Mouse (Mus musculus): Measurements from ENCODE around the gene Glrb.

Gene Glrb

GRCm38 (mm10) chr3:80823975-80824374 is 89.5 kb downstream of the Glrb start:
- no peak for DNase-seq (ENCODE audit: low spot score in 2 of 2)

GRCm38 (mm10) chr3:80818619-80819018 is 94.8 kb downstream of the Glrb start:
- no peak for DNase-seq (ENCODE audit: low spot score in 2 of 2)

DNA sequence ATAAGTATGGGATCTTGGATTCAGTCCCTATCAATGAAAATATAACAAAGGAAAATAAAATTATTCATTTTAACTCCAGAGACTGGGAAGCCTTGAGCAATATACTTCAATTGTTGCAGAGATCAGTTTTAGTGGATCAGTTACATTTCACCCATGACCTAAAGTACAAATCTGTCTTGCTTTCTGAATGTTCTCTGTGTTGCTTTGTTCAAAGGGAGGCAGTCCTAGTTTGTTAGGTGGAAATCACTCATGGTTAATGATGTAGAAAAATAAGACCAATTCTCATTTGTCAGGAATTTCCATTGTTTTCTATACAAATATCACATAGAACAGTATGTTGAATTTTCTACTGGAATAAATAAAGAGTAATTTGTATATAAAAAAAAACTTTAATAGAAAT is 99.7 kb downstream of the Glrb start:
- no peak for DNase-seq (ENCODE audit: low spot score in 2 of 2)

DNA sequence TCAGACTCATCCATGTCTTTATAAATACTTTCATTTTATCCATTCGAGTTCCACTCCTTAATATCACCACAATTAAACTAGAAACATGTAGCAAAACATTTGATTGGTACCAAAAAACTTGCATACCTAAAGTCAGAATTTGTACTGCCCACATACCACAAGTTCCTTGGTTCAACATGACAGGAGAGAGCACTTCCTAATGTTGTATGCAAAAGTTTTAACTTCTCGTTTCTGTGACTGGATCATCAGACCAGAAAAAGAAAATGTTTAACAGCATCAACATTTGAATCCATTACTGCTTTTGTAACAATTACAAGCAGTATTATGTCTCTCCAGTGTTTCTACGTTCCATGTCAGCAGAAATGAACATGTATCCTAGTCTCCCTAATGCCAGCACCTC is 101.2 kb downstream of the Glrb start:
- no peak for DNase-seq (ENCODE audit: low spot score in 2 of 2)

- peak in 1 of 2 experiments; percentile 11 for DNase-seq (ENCODE audit: low spot score in 2 of 2)
These were observed 108.1 kb downstream of the Glrb start for GRCm38 (mm10) chr3:80805327-80805726.

DNA sequence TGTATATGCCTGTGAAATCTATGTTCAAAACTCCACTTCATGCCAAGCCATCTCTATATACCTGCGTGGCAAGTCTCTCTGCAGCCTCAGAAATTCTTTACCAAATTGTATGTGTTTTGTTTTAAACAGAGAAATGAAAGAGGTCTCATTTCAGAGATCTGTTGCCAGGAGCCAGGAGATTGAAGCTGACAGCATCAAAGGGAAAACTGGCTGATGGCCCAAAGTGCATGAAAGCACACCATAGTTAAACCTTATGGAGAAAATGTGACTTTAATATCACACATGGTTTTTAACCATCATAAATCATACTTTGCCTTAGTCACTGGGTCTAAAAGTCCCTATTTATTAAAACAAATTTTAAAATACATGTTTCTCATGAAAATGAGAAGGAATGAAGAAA is 109.6 kb downstream of the Glrb start:
- DNase-seq (ENCODE audit: low spot score in 2 of 2): no peak

DNA sequence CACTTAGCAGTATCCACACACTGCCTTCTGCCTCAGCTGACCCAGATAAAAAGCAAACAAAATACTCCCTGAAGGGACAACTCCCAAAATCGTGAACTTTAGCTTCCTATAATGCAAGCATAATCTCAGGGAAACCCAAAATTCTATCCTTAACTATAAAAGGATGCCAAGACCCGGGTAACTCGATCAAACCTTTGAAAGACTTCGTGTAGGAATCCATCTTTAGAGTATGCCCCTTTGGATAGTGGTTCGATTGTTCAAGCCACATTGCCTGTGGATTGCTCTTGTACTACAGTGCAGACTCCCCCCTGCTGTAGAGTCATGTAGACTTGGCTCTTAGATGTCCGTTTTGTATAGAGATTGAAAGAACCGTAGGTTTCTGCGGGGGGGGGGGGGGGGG is 110.2 kb downstream of the Glrb start:
- DNase-seq (ENCODE audit: low spot score in 2 of 2): no peak

GRCm38 (mm10) chr3:80802596-80803081 is 110.8 kb downstream of the Glrb start, which contains the start of gene Gria2:
Gria2 (minus strand) TSS chr3:80802835.
- peak; percentile 68 to 88 for DNase-seq (ENCODE audit: low spot score in 2 of 2)

- no peak for DNase-seq (ENCODE audit: low spot score in 2 of 2)
These were observed 111.6 kb downstream of the Glrb start for GRCm38 (mm10) chr3:80801827-80802310.

DNA sequence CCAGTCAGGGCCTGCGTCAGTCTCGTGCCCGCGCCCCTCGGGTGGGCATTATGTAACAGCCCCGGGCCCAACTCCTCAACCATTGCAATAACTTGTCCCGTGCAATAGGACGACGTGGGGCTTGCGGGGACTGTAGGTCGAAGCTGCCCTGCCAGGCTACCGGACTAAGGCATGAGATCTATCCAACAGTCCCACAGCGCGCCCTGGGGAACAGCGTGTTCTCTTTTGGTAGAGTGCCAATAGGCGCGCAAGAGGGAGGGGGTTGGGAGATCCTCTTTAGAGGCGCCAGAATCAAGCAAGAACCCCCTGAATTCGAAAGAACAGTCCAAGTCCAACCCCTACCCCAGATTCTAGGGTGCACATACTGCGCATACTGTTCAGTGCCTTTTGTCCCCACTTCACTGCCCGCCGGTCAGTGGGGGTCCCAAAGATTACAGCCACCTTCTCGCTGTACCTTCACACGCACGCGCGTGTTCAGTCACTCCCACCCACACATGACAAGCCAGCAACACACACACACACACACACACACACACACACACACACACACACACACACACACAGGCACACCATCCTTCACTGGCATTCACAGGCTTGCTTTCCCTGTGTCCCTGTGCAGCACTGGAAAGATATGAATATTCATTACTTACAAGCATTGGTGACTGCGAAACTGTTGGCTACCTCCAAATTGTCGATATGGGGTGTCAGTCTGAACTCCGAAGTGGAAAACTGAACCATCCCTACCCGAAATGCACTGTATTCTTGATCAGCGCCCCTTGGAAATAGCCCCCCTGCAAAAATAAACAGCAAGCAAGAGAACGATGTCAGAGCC is 112.2 kb downstream of the Glrb start:
- DNase-seq (ENCODE audit: low spot score in 2 of 2): peak; percentile 36 to 52

DNA sequence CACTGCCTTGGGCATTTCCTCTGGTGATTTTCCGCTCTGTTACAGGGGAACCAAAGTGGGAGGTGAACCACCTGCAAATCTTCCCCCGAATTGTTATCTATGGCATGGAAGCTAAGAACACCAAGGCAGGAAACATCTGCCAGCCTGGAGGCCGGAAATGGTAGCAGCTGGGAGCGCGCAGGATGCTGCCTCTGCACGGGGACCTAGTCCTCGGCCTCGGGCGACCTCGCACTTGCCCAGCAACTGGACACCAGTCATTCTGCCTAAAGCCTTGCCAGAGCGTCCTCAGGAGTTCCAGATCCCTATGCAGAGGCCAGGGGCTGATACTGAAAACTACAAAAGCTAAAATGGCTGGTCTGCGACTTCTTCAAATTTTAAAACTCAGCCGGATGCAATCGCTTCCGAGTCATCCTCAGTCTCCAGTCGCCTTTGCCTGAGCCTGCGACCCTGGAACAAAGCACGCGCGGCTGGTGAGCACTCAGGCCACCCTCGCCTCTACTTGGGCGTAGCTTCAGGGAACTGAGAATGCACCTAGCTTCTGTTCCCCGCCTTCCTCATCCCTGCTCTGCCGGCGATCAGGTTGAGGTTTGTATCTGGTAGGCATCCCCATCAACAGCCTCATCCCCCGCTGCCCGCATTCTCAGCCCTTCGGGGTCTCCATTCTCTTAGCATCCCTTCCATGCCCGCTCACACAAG is 113.0 kb downstream of the Glrb start:
- DNase-seq (ENCODE audit: low spot score in 2 of 2): peak in 1 of 2 experiments; percentile 39

DNA sequence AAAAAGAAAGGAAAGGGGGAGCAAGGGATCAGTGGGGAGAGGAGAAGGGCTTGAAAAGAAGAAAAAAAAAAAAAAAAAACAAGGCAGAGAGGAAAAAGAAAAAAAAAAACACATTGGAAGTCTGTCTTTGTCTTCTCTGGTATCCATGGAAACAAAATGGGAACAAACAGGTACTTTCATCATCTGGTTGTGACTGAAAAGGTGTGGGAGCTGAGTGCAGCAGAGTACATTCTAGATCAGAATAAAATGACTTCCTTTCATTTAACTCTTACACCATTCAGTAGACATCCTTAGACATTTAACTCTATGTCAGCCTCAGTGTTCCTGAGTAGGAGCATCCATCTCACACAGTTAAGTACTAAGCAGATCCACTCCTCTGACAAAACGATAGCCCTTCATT is 115.5 kb downstream of the Glrb start:
- no peak for DNase-seq (ENCODE audit: low spot score in 2 of 2)

GRCm38 (mm10) chr3:80796764-80797163 is 116.7 kb downstream of the Glrb start:
- no peak for DNase-seq (ENCODE audit: low spot score in 2 of 2)

- no peak for DNase-seq (ENCODE audit: low spot score in 2 of 2)
These were observed 118.2 kb downstream of the Glrb start for GRCm38 (mm10) chr3:80795284-80795683.

Data from cerebellum, postnatal 4 days (tissue).